Mouse (Mus musculus) cortical plate, adult 2 months (tissue): ENCODE results near the gene Slit3. TPM values are rescaled to one million over a fixed set of nuclear protein-coding genes. Genes with fewer than 3 reads are reported as not detected.

Experiments used
- H3K27ac ChIP-seq: fragments of 200-500 bp; 2 replicates; pipeline ENCODE4 v1.5.1; 2012; ENCODE audit warnings: low read length, control low read depth, inconsistent platforms; ENCODE audit not compliant: insufficient read depth
- H3K4me1 ChIP-seq: fragments of 200-500 bp; 2 replicates; pipeline ENCODE4 v1.6.1; 2011; ENCODE audit warnings: low read length; ENCODE audit not compliant: control insufficient read depth, insufficient read depth
- H3K4me3 ChIP-seq: fragments of 200-500 bp; 2 replicates; pipeline ENCODE4 v1.5.1; 2011; ENCODE audit warnings: mild to moderate bottlenecking, low read length, control low read depth; ENCODE audit not compliant: insufficient read depth
- CTCF ChIP-seq: fragments of 200-500 bp; IDR thresholded peaks from 2 replicates; pipeline ENCODE4 v1.5.1; 2011; ENCODE audit warnings: mild to moderate bottlenecking, control low read depth, low read length; ENCODE audit not compliant: insufficient read depth; ENCODE audit errors: extremely low read depth
- POLR2A ChIP-seq: fragments of 200-500 bp; IDR thresholded peaks from 2 replicates; pipeline ENCODE4 v1.6.1; 2011; ENCODE audit warnings: mild to moderate bottlenecking, low read length, control low read depth; ENCODE audit not compliant: insufficient read depth; ENCODE audit errors: extremely low read depth
- polyA plus RNA-seq: library from polyadenylated mRNA; depleted of rRNA; stranded (reverse); fragments of >200 nt; gene quantifications from 2 replicates; pipeline ENCODE4 v1.2.3, GENCODE M21; 2012

The Slit3 gene
- polyA plus RNA-seq, 1 experiment: 15.8 TPM

DNA sequence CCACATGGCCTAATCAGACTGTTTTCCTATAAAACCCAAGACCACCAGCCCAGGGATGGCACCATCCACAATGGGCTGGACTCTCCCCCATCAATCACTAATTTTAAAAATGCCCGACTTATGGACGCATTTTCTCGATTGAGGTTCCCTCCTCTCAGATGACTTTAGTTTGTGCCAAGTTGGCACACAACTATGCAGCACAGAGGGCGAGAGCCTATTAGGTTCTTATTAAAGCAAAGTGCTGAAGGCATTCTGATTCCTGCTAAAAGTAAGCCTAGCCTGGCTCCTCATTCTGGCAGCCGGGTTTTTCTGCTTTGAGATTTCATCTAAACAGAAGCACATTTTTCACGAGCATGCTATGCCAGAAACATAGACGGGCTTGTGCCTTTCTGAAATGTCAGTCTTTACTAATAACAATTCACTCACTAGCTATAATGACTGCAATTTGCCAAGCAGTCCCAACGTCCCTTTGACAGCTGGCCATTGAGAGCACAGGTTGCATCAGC lies 605.4 kb downstream of the Slit3 start:
- Histone ChIP-seq H3K27ac (no peak overlapping the region), H3K4me3 (no peak overlapping the region), H3K4me1 (no peaks in the 10 kb centered on the region)
- TF ChIP-seq POLR2A (no peak), CTCF (no peak)

GRCm38 (mm10) chr11:35728200-35728599 lies 607.2 kb downstream of the Slit3 start:
- no peak overlapping the region for H3K27ac ChIP-seq
- no peak overlapping the region for H3K4me3 ChIP-seq
- no peaks in the 10 kb centered on the region for H3K4me1 ChIP-seq
- TF ChIP-seq CTCF: no peak
- no peak for TF ChIP-seq POLR2A

DNA sequence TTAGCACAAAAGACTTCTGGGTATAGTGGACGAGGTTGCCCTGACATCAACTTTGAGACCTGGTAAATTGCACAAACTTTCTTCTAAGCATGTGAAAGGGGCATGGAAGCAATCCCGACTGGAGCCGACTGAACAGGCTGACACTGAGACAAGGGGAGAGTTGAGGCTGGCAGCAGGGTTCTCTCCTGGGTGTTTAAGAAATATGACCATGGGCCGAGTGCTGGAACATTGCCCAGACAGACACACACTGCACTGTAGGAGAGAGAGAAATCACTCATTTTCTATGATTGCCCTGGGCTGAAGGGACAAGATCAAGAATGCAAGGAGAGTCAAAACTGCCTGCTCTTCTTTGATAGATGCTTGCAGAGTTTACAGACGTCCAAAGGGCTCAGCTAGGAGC lies 608.2 kb downstream of the Slit3 start:
- Histone ChIP-seq H3K27ac (no peak overlapping the region), H3K4me1 (no peaks in the 10 kb centered on the region), H3K4me3 (no peak overlapping the region)
- TF ChIP-seq CTCF (no peak), POLR2A (no peak)

- no peak overlapping the region for H3K27ac ChIP-seq
- TF ChIP-seq CTCF (no peak), POLR2A (no peak)
Measured at GRCm38 (mm10) chr11:35732366-35732765, 611.3 kb downstream of the Slit3 start.

GRCm38 (mm10) chr11:35736817-35737216 lies 615.8 kb downstream of the Slit3 start:
- Histone ChIP-seq H3K27ac (no peak overlapping the region), H3K4me1 (no peaks in the 10 kb centered on the region), H3K4me3 (no peak overlapping the region)
- TF ChIP-seq POLR2A (no peak), CTCF (0 out of 2 replicates have a peak, but pooled peaks have one; percentile 4)

More at GRCm38 (mm10) chr11:35732366-35732765, 611.3 kb downstream of the Slit3 start:
- H3K4me3 ChIP-seq: no peak overlapping the region
- H3K4me1 ChIP-seq: no peaks in the 10 kb centered on the region

DNA sequence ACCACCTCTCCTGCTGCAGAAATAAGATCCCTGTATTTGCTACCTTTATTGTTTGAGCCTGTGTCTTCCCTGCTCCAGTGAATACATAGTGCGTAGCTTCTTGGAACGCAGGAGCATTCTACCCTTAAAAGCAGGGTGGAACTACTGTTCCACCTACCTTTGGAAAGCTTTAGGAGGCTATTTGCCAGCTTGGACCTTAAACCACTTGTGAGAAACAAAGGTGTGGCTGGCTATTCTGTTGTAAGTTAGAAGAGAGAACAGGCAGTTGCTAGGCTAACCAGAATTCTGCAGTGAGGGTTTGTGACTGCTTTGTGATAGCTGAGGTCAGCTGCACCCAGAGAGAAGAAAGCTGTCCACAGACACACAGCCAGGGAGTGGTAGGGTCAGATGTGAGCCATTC lies 616.2 kb downstream of the Slit3 start:
- Histone ChIP-seq H3K4me3 (no peak overlapping the region), H3K27ac (no peak overlapping the region), H3K4me1 (no peaks in the 10 kb centered on the region)
- no peak for TF ChIP-seq POLR2A
- TF ChIP-seq CTCF: no peak

GRCm38 (mm10) chr11:35738102-35738501 lies 617.1 kb downstream of the Slit3 start:
- H3K4me3 ChIP-seq: no peak overlapping the region
- TF ChIP-seq POLR2A (no peak), CTCF (no peak)
- no peaks in the 10 kb centered on the region for H3K4me1 ChIP-seq

DNA sequence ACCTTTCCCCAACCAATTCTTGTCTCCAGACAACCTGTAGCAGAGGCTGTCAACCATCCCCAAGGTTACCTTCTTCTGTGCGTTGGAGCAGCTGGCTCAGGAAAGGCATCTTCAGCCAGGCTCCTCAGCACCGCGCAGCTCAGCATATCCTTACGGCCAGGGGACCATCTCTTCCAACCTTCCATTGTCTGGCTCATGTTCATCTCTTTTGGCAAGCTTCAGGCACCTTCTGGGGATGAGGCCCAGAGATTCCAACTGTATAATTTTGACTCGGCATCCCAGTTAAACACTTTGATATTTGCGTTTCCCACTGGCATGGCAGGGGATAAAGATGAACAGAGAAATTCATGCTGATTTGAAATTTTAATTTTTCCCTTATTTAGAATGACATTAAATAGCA lies 622.6 kb downstream of the Slit3 start:
- Histone ChIP-seq H3K4me1 (no peaks in the 10 kb centered on the region), H3K27ac (no peak overlapping the region), H3K4me3 (no peak overlapping the region)
- no peak for TF ChIP-seq POLR2A
- TF ChIP-seq CTCF: no peak

More at GRCm38 (mm10) chr11:35738102-35738501, 617.1 kb downstream of the Slit3 start:
- H3K27ac ChIP-seq: no peak overlapping the region

DNA sequence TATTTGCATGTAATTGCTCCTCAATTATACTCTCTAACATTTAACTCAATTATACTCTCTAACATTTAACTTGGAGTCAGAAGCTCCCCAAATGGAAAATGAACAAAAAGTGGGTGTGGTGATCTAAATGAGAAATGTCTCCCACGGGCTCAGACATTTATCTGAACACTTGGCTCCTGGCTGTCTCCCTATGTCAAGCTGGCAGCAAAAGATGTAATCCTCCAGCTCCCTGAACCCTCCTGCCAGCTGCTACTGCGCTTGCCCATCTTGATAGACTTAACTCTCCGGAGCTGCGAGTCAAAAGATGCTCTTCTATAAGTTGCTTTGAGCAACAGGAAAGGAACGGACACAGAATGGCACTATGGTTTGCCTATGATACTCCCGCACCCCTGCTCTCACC lies 623.5 kb downstream of the Slit3 start:
- no peak overlapping the region for H3K27ac ChIP-seq
- TF ChIP-seq CTCF (no peak), POLR2A (no peak)
- no peaks in the 10 kb centered on the region for H3K4me1 ChIP-seq
- no peak overlapping the region for H3K4me3 ChIP-seq

- Histone ChIP-seq H3K27ac (no peak overlapping the region), H3K4me1 (no peaks in the 10 kb centered on the region), H3K4me3 (no peak overlapping the region)
- TF ChIP-seq POLR2A (no peak), CTCF (no peak)
Measured at GRCm38 (mm10) chr11:35750578-35750977, 629.6 kb downstream of the Slit3 start.
